Mouse (Mus musculus): ENCODE data around the gene Dcpp2. TPM values are rescaled to one million over a fixed set of nuclear protein-coding genes. Genes with fewer than 3 reads are reported as not detected.
"Not testable (repeated sequence)": the region's sequence is repeated elsewhere in the genome, so short reads cannot be mapped to it uniquely, and the experiment has no call there.

Gene Dcpp2
- not detected in 2 replicates for polyA plus RNA-seq (2016; fragmentation: Nextera tagmentation; extraction: Ambion mirVana)

GRCm38 (mm10) chr17:23880576-23880975, at the start of gene Dcpp2, which contains the start of gene Dcpp1:
Gene Dcpp2 (plus strand): TSS chr17:23880880.
Gene Dcpp1 (plus strand): TSS chr17:23880876.
- not testable (repeated sequence) for H3K27ac ChIP-seq; H3K27me3 ChIP-seq (replicated peaks); H3K4me2 ChIP-seq; H3K9me3 ChIP-seq (replicated peaks); H3K9ac ChIP-seq; H3K4me1 ChIP-seq; H3K4me3 ChIP-seq; H3K36me3 ChIP-seq; ATAC-seq
- WGBS (ENCODE audit: insufficient replicate concordance): 49% methylated on average over 4 of the region's 4 CpGs

GRCm38 (mm10) chr17:23831201-23831600, 49.5 kb upstream of the Dcpp2 start:
- Histone ChIP-seq H3K9me3 (replicated peaks) (no peaks in the 10 kb centered on the region), H3K9ac (no peak overlapping the region), H3K4me2 (no peak overlapping the region), H3K4me3 (no peak overlapping the region), H3K27me3 (replicated peaks) (peaks cover 59% of the 10 kb centered on the region), H3K27ac (no peak overlapping the region), H3K36me3 (peaks cover 13% of the 10 kb centered on the region), H3K4me1 (peaks cover 29% of the 10 kb centered on the region)
- no peak for ATAC-seq
- 83% methylated on average over 1 of the region's 1 CpGs for WGBS (ENCODE audit: insufficient replicate concordance)

DNA sequence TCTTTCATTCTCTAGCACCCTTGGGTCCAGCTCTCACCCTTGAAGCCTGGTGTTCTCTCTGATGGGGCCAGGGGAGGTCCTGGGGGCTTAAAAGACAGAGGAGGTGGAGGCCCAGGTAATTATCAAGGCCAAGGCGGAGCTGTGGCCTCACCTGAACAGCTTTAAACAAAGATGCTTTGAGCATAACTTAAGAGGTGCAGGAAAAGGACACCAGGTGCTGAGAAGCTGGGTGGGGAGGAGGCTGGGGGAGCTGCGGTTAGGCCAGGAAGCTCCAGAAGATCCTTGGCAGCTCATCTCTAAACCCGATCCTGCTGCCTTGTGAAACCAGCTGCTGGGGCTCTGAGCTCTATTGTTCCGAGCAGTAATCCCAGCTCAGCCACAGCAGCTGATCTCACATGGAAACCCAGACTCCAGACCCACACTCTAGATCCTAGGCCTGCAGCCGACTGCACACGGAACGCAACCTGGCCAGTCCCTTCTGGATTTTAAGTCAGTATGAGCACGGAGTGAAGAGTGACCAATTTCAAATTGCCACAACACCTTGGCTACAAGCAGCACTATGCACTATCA, 44.6 kb upstream of the Dcpp2 start, which contains the start of gene Prss33:
Gene Prss33 (minus strand): TSS at position 51 of the 570 bp plus-strand sequence.
- no peak within 1 kb of the TSS for H3K9ac ChIP-seq
- H3K4me1 ChIP-seq: no peaks in the 10 kb centered on the region
- H3K36me3 ChIP-seq: no peaks in the 10 kb centered on the region
- H3K9me3 ChIP-seq (replicated peaks): no peaks in the 10 kb centered on the region
- no peak within 1 kb of the TSS for H3K4me3 ChIP-seq
- no peak within 1 kb of the TSS for H3K27ac ChIP-seq
- no peak for ATAC-seq
- WGBS (ENCODE audit: insufficient replicate concordance): 62% methylated on average over 8 of the region's 8 CpGs
- no peak within 1 kb of the TSS for H3K4me2 ChIP-seq
- H3K27me3 ChIP-seq (replicated peaks): peaks cover 73% of the 10 kb centered on the region

- 20% methylated on average over 4 of the region's 4 CpGs for WGBS (ENCODE audit: insufficient replicate concordance)
- ATAC-seq: no peak
Measured at GRCm38 (mm10) chr17:23841145-23841544, 39.5 kb upstream of the Dcpp2 start.

GRCm38 (mm10) chr17:23843141-23843811, 37.4 kb upstream of the Dcpp2 start:
- peak; percentile 51 for ATAC-seq
- Histone ChIP-seq H3K27me3 (replicated peaks) (peaks cover 19% of the 10 kb centered on the region), H3K9ac (no peak overlapping the region), H3K9me3 (replicated peaks) (no peaks in the 10 kb centered on the region), H3K27ac (no peak overlapping the region), H3K36me3 (no peaks in the 10 kb centered on the region), H3K4me2 (peak overlapping the region; percentile 65), H3K4me3 (peak overlapping the region; percentile 26), H3K4me1 (peaks cover 9% of the 10 kb centered on the region)
- WGBS (ENCODE audit: insufficient replicate concordance): 45% methylated on average over 23 of the region's 23 CpGs

More at GRCm38 (mm10) chr17:23841145-23841544, 39.5 kb upstream of the Dcpp2 start:
- Histone ChIP-seq H3K27me3 (replicated peaks) (peaks cover 36% of the 10 kb centered on the region), H3K4me2 (no peak overlapping the region), H3K9me3 (replicated peaks) (no peaks in the 10 kb centered on the region), H3K9ac (no peak overlapping the region), H3K4me3 (no peak overlapping the region), H3K27ac (no peak overlapping the region), H3K4me1 (peaks cover 9% of the 10 kb centered on the region), H3K36me3 (no peaks in the 10 kb centered on the region)

GRCm38 (mm10) chr17:23843812-23844273, 36.8 kb upstream of the Dcpp2 start, which contains the start of the genes Prss32 and Prss41:
Gene Prss32 (plus strand): TSS chr17:23843855.
Gene Prss41 (minus strand): TSS chr17:23844172.
- Histone ChIP-seq H3K9ac (no peak within 1 kb of the TSS), H3K36me3 (no peaks in the 10 kb centered on the region), H3K27ac (no peak within 1 kb of the TSS)

GRCm38 (mm10) chr17:23850028-23850427, 30.7 kb upstream of the Dcpp2 start:
- H3K4me2 ChIP-seq: no peak overlapping the region
- no peak for ATAC-seq

More at GRCm38 (mm10) chr17:23843812-23844273, 36.8 kb upstream of the Dcpp2 start, which contains the start of the genes Prss32 and Prss41:
- Histone ChIP-seq H3K27me3 (replicated peaks) (peaks cover 16% of the 10 kb centered on the region; the same call in 1 of the 2 replicates), H3K4me2 (peak within 1 kb of the TSS; percentile 65), H3K9me3 (replicated peaks) (no peaks in the 10 kb centered on the region), H3K4me3 (peak within 1 kb of the TSS; percentile 26), H3K4me1 (peaks cover 9% of the 10 kb centered on the region)
- 10% methylated on average over 19 of the region's 19 CpGs for WGBS (ENCODE audit: insufficient replicate concordance)
- ATAC-seq: peak; percentile 75

DNA sequence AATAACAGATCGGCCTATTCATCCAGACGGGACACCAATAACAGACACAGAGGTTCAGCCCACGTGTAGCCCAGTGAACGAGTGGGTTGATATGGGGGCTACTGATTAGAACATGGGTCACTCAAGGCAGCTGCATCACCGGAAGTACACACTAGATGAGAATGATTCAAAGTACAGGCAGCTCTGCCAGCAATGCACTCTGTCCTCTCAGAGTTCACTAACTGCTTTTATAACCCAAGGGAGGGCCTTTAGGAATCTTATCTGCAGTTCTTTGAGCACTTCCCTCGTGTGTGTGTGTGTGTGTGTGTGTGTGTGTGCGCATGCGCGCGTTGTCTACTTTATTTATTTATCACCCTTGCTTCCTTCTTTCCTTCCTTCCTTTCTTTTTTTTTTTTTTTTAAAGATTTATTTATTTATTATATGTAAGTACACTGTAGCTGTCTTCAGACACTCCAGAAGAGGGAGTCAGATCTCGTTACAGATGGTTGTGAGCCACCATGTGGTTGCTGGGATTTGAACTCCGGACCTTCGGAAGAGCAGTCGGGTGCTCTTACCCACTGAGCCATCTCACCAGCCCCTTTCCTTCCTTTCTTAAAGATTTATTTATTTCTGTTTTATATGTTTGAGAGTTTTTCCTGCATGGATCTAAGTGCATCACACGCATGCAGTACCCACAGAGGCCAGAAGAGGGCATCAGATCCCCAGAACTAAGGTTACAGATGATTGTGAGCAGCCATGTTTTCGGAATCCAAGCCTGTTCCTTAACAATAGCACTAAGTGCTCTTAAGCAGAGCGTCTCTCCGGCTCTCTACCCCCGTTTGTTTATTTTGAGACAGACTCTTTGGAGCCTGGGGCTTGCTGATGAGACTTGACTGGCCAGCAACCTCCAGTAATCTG, 29.6 kb upstream of the Dcpp2 start:
- Histone ChIP-seq H3K4me2 (no peak overlapping the region), H3K4me1 (no peaks in the 10 kb centered on the region), H3K36me3 (no peaks in the 10 kb centered on the region), H3K4me3 (no peak overlapping the region), H3K27ac (no peak overlapping the region), H3K9ac (no peak overlapping the region), H3K27me3 (replicated peaks) (no peaks in the 10 kb centered on the region; the same call in 1 of the 2 replicates), H3K9me3 (replicated peaks) (no peaks in the 10 kb centered on the region)
- 55% methylated on average over 18 of the region's 19 CpGs for WGBS (ENCODE audit: insufficient replicate concordance)
- no peak for ATAC-seq

More at GRCm38 (mm10) chr17:23850028-23850427, 30.7 kb upstream of the Dcpp2 start:
- Histone ChIP-seq H3K9me3 (replicated peaks) (no peaks in the 10 kb centered on the region), H3K27me3 (replicated peaks) (no peaks in the 10 kb centered on the region; the same call in 1 of the 2 replicates), H3K4me1 (no peaks in the 10 kb centered on the region), H3K36me3 (no peaks in the 10 kb centered on the region), H3K9ac (no peak overlapping the region), H3K27ac (no peak overlapping the region), H3K4me3 (no peak overlapping the region)
- WGBS (ENCODE audit: insufficient replicate concordance): 39% methylated on average over 2 of the region's 2 CpGs

- 25% methylated on average over 5 of the region's 5 CpGs for WGBS (ENCODE audit: insufficient replicate concordance)
- no peak overlapping the region for H3K4me3 ChIP-seq
- H3K27me3 ChIP-seq (replicated peaks): no peaks in the 10 kb centered on the region; the same call in 1 of the 2 replicates
- no peak overlapping the region for H3K9ac ChIP-seq
- no peaks in the 10 kb centered on the region for H3K4me1 ChIP-seq
- no peak overlapping the region for H3K4me2 ChIP-seq
- H3K9me3 ChIP-seq (replicated peaks): no peaks in the 10 kb centered on the region
- no peak for ATAC-seq
- no peak overlapping the region for H3K27ac ChIP-seq
- H3K36me3 ChIP-seq: no peaks in the 10 kb centered on the region
Measured at GRCm38 (mm10) chr17:23853292-23853691, 27.4 kb upstream of the Dcpp2 start.

DNA sequence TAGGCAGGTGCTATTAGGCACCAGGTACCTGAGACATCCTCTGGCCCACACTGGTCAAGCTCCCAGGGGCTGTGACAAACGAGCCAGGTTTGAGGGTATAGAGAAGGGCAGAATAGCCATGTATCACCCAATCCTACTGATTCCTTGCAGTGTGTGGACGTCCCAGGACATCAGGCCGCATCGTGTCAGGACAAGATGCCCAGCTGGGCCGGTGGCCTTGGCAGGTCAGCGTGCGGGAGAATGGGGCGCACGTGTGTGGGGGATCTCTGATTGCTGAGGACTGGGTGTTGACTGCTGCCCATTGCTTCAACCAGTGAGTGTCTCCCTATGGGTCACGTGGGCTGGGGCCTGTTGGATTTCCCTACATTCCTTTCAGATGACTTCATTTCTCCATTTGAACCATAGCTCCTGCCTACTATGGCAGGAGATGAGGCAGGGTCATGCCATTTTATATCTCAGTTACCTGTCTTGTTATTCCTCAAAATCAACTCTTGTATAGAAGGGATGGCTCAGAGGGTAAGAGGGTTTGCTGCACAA, 26.4 kb upstream of the Dcpp2 start:
- Histone ChIP-seq H3K9ac (no peak overlapping the region), H3K27me3 (replicated peaks) (no peaks in the 10 kb centered on the region; the same call in 1 of the 2 replicates), H3K4me3 (no peak overlapping the region), H3K27ac (no peak overlapping the region), H3K9me3 (replicated peaks) (no peaks in the 10 kb centered on the region), H3K4me1 (no peaks in the 10 kb centered on the region), H3K4me2 (no peak overlapping the region), H3K36me3 (no peaks in the 10 kb centered on the region)
- WGBS (ENCODE audit: insufficient replicate concordance): 75% methylated on average over 10 of the region's 10 CpGs
- ATAC-seq: no peak

- H3K4me1 ChIP-seq: no peaks in the 10 kb centered on the region
Measured at GRCm38 (mm10) chr17:23857193-23857592, 23.5 kb upstream of the Dcpp2 start.

More at GRCm38 (mm10) chr17:23857193-23857592, 23.5 kb upstream of the Dcpp2 start:
- H3K4me3 ChIP-seq: no peak overlapping the region
- peaks cover 5% of the 10 kb centered on the region; the same call in 1 of the 2 replicates for H3K27me3 ChIP-seq (replicated peaks)
- H3K9me3 ChIP-seq (replicated peaks): no peaks in the 10 kb centered on the region
- H3K36me3 ChIP-seq: no peaks in the 10 kb centered on the region
- H3K27ac ChIP-seq: no peak overlapping the region
- ATAC-seq: no peak
- WGBS (ENCODE audit: insufficient replicate concordance): 73% methylated on average over 6 of the region's 6 CpGs
- H3K9ac ChIP-seq: no peak overlapping the region
- H3K4me2 ChIP-seq: no peak overlapping the region

Data from liver, embryonic 12.5 days (tissue).